Mouse (Mus musculus) cerebellum, adult 18-20 months (tissue): ENCODE results near the gene Doc2a.

Experiments used
- DNase-seq, 2 experiments: peaks; one replicate each; pipeline ENCODE4 v3.0.0; 2021

Doc2a gene

DNA sequence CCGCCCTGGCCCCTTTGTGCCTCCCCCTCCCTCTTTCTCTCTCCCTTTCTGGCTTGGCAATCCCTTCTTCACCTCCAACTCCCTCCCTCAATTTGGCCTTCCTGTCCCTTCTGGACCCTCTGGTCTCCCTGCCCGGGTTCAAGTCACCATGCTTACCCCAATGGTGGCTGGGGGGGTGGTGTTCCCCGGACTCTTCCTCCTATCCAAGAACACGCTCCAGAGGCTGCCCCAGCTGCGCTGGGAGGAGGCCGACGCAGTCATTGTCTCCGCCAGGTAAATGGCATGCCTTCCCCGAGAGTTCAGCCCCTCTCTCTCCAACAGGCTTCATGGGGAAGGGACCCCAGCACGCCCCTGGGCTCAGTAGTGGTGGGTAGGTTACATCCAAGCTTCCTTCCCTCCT lies 23.3 kb upstream of the Doc2a start:
- DNase-seq = peak in 1 of 2 experiments; percentile 31

GRCm38 (mm10) chr7:126825403-126825802 lies 21.8 kb upstream of the Doc2a start:
- no peak for DNase-seq

- DNase-seq = no peak
Measured at GRCm38 (mm10) chr7:126825952-126826351, 21.3 kb upstream of the Doc2a start.

- DNase-seq = no peak
Measured at GRCm38 (mm10) chr7:126831539-126831938, 15.7 kb upstream of the Doc2a start, which contains the start of gene 4930451I11Rik. Gene 4930451I11Rik, minus strand, starts transcription at chr7:126831639.

GRCm38 (mm10) chr7:126832036-126832598 lies 15.1 kb upstream of the Doc2a start:
- peak; percentile 85 to 88 for DNase-seq

DNA sequence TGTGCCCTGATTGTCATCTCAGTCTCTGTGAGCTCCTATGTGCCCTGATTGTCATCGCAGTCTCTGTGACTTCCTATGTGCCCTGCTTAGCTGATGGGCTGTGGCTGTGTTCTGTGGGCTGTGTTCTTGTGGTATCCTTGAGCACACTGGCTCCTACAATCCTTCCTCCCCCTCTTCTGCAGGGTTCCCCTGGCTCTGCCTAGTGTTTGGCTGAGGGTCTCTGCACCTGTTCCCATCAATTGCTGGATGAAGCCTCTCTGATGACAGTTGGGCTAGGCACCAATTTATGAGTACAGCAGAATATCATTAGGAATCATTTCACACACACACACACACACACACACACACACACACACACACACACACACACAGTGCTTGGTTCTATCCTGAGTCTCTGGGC lies 13.9 kb upstream of the Doc2a start:
- no peak for DNase-seq

- DNase-seq = peak in 1 of 2 experiments; percentile 0
Measured at GRCm38 (mm10) chr7:126843276-126843675, 3.9 kb upstream of the Doc2a start.

DNA sequence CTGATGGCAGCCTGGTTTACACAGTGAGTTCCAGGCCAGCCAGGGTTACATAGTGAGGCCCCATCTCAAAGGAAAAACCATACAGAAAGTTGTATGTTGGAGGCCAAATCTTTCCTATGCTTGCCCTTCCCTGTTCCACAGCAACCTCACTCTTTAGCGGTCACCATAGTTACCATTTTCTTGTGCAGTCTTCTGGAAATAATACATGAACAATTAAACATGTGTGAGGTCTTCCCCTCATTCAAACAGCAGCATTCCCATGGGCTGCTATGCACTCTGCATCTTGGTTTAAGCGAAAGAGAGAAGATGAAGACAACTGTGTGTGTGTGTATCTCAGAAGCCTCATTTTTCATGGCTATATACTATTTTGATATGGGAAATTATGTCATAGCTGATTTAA lies 1.7 kb upstream of the Doc2a start:
- no peak for DNase-seq

DNA sequence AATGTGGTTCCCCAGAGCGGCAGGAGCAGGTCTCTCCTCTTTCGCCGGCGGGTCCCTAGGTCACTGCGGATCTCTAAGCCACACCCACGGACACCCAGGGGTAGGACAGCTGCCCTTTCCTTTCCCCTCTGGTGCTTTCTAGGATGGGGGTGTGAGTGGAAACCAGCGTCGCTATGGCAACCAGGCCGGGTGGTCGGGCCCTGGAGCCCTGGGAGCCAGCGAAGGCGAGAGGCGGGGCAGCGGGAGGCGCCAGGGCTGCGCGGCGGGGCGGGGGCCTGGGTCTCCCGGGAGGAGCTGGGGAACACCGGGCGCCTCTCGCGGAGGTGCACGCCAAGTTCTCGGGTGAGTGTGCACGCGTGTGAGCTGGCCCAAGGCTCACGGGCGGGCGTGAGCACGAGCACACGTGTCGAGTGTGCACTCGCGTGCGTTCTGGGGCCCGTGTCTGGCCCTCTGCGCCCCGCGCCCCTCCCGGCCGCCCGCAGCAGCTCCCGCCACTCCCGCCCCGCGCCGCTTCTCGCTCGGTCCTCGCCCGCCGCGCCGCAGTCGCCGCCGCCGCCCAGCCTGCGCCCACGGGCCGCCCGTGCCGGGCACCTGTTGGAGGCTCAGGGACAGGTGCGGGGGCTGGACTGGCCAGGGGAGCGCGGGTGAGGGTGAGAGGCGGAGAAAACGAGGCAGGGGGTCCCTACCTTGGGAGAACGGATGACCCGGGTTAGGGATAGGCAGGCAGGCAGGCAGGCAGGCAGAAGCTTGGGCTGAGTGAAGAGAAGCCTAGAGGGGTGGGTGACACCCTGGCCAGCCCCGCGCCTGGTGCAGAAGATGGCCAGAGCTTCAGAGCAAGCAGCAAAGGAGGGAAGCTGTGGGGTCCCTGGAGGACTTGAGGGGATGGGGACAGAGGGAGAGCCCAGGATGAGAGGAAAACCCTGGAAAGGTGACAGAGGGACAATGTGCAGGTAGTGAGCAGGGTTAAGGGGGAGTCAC lies 494 bp downstream of the Doc2a start:
- DNase-seq = peak; percentile 14 to 41

DNA sequence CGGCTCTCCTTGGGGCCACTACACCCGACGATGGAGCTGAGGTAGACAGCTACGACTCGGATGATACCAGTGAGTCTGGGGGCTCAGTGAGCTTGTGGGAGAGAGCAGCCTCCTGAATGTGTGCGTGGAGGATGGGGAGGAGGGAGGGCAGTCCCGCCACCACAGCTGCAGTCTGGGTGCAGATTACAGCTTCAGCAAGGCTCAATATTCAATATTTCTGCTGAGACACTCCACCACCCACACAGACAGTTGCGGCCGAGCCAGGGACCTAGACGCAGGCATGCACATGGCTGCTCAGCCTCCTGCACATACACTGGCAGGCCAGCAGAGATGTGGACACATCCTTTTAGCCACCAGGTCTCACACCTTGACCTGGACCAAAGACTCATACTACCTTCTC lies 1.6 kb downstream of the Doc2a start:
- DNase-seq = peak in 1 of 2 experiments; percentile 4

DNA sequence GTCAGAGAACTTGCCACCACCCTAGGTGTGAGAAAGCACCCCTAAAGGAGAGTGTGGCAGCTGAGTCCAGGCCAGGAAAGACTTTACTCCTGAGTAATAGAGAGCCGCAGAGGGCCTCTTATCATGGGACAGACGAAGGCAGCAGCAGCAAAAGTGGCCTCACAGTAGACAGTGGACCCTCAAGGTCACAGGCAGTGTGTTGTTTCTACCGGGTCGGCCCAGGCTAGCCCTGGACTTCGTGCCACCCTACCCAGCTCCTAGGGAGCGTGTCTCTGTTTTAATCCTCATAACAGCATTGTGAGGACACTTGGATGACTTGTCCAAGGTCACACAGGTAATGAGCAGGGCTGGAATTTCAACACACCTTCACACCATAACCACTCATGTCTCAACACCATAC lies 2.9 kb downstream of the Doc2a start:
- peak in 1 of 2 experiments; percentile 0 for DNase-seq

DNA sequence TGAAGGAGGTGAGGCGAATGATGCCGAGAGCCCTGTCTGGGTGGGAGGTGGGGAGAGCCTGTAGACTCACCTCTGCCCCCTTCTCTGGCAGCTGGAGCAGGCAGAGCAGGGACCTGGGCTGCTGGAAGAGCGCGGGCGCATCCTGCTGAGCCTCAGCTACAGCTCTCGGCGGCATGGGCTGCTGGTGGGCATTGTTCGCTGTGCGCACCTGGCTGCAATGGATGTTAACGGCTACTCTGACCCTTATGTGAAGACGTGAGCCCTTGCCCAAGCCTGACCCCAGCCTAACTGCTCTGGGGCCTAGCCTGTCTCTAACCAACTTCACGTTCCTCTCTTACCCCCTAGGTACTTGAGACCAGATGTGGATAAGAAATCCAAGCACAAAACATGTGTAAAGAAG lies 4.0 kb downstream of the Doc2a start:
- DNase-seq = no peak

GRCm38 (mm10) chr7:126853454-126853853 lies 6.2 kb downstream of the Doc2a start:
- DNase-seq = no peak

GRCm38 (mm10) chr7:126855641-126856040 lies 8.4 kb downstream of the Doc2a start:
- DNase-seq = peak; percentile 41 to 58

DNA sequence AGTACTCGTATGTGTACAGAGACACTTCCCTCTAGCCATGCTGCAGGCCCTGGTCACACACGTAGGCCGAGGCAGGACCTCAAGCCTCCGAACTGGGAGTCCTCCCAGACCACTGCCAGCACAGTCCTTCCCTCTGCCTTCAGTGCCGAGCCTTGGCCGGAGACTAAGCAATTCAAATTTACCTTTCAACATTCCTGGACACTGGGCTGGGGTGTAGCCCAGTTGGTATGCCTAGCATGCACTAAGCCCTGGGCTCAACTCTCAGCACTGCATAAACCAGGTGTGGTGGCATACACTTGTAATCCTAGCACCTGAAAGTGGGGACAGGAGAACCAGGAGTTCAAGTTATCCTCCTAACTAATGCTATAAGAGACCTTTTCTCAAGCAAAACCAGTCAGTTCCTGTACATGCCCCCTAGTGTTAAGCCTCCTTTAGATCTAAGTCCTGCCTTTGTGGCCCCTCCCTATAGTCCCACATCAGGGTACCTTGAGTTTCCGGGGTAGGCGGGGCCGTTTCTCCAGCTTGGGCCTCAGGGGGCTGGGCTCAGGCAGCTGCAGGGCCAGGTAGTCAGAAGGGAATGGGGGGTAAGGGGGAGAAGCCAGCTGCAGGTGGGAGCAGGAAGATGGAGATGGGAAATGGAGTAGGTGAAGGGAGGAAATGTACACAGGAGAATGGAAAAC lies 9.7 kb downstream of the Doc2a start:
- no peak for DNase-seq

GRCm38 (mm10) chr7:126860987-126861386 lies 13.8 kb downstream of the Doc2a start:
- DNase-seq = no peak

- peak; percentile 97 to 98 for DNase-seq
Measured at GRCm38 (mm10) chr7:126861429-126862130, 14.4 kb downstream of the Doc2a start, which contains the start of gene Hirip3. Gene Hirip3, plus strand, starts transcription at chr7:126861972.

- DNase-seq = peak; percentile 94 to 97
Measured at GRCm38 (mm10) chr7:126862147-126862784, 15.1 kb downstream of the Doc2a start, which contains the start of gene Ino80e. Gene Ino80e, minus strand, starts transcription at chr7:126862377.

GRCm38 (mm10) chr7:126863791-126864190 lies 16.6 kb downstream of the Doc2a start:
- DNase-seq = no peak

- no peak for DNase-seq
Measured at GRCm38 (mm10) chr7:126867534-126867933, 20.3 kb downstream of the Doc2a start.

GRCm38 (mm10) chr7:126868003-126868402 lies 20.8 kb downstream of the Doc2a start:
- DNase-seq = no peak
